Mouse (Mus musculus) stomach, embryonic 15.5 days (tissue): Measurements from ENCODE around the gene Mgll. TPM values are rescaled to one million over a fixed set of nuclear protein-coding genes. Genes with fewer than 3 reads are reported as not detected.

Source experiments
- ATAC-seq: fragments of 200-750 bp; cut with Nextera tagmentation; 2 replicates; pipeline ENCODE4 v1.8.0; 2017; ENCODE audit warnings: low read depth, moderate number of reproducible peaks, moderate TSS enrichment; ENCODE audit not compliant: insufficient read depth, low FRiP score
- H3K27ac ChIP-seq: fragments of 300-500 bp; sonication (generic); 2 replicates; pipeline ENCODE4 v1.5.1; 2015; ENCODE audit warnings: mild to moderate bottlenecking, inconsistent platforms
- H3K27me3 ChIP-seq: fragments of 300-500 bp; sonication (generic); replicated peaks from 2 replicates; pipeline ENCODE4 v1.6.1; 2015; ENCODE audit warnings: inconsistent platforms
- H3K36me3 ChIP-seq: fragments of 300-500 bp; sonication (generic); 2 replicates; pipeline ENCODE4 v1.6.1; 2015; ENCODE audit warnings: inconsistent platforms
- H3K4me1 ChIP-seq: fragments of 300-500 bp; sonication (generic); 2 replicates; pipeline ENCODE4 v1.6.1; 2015; ENCODE audit warnings: inconsistent platforms
- H3K4me2 ChIP-seq: fragments of 300-500 bp; sonication (generic); 2 replicates; pipeline ENCODE4 v1.6.1; 2015; ENCODE audit warnings: mild to moderate bottlenecking, inconsistent platforms
- H3K4me3 ChIP-seq: fragments of 300-500 bp; sonication (generic); replicated peaks from 2 replicates; pipeline ENCODE4 v1.5.1; 2015; ENCODE audit warnings: inconsistent platforms
- H3K9ac ChIP-seq: fragments of 300-500 bp; sonication (generic); 2 replicates; pipeline ENCODE4 v1.6.1; 2015; ENCODE audit warnings: inconsistent platforms
- H3K9me3 ChIP-seq: fragments of 300-500 bp; sonication (generic); 2 replicates; pipeline ENCODE4 v1.6.1; 2016; ENCODE audit warnings: inconsistent platforms
- WGBS: fragments of 180-500 bp; shearing (Covaris S2); methylation state at CpG from one replicate; pipeline ENCODE4 v1.1.7; 2015; 5-methylcytosine and 5-hydroxymethylcytosine counted together
- polyA plus RNA-seq: library from polyadenylated mRNA; unstranded; fragments of >200 nt; fragmentation: Nextera tagmentation; extraction: Ambion mirVana; gene quantifications from 2 replicates; pipeline ENCODE4 v1.2.1, GENCODE M21; 2015

The Mgll gene
- polyA plus RNA-seq, 1 experiment from 2014 or later: 109 TPM

GRCm38 (mm10) chr6:88752711-88753219 is 28.6 kb downstream of the Mgll start:
- Histone ChIP-seq H3K4me1 (peaks cover 11% of the 10 kb centered on the region; the same call in 1 of the 2 replicates), H3K9ac (no peak overlapping the region), H3K27me3 (no peaks in the 10 kb centered on the region), H3K4me2 (no peak overlapping the region), H3K4me3 (no peak overlapping the region), H3K27ac (no peak overlapping the region), H3K9me3 (no peaks in the 10 kb centered on the region), H3K36me3 (no peaks in the 10 kb centered on the region)
- ATAC-seq: no peak
- 67% methylated on average over 5 of the region's 5 CpGs for WGBS

GRCm38 (mm10) chr6:88753578-88753977 is 29.4 kb downstream of the Mgll start:
- no peak overlapping the region for H3K27ac ChIP-seq
- ATAC-seq: no peak
- no peaks in the 10 kb centered on the region for H3K9me3 ChIP-seq

GRCm38 (mm10) chr6:88756992-88757391 is 32.8 kb downstream of the Mgll start:
- Histone ChIP-seq H3K27me3 (no peaks in the 10 kb centered on the region), H3K9ac (no peak overlapping the region), H3K9me3 (no peaks in the 10 kb centered on the region), H3K4me3 (no peak overlapping the region), H3K27ac (no peak overlapping the region), H3K36me3 (no peaks in the 10 kb centered on the region), H3K4me2 (no peak overlapping the region), H3K4me1 (peaks cover 42% of the 10 kb centered on the region)
- 53% methylated on average over 4 of the region's 4 CpGs for WGBS
- ATAC-seq: no peak

More at GRCm38 (mm10) chr6:88753578-88753977, 29.4 kb downstream of the Mgll start:
- H3K4me1 ChIP-seq: peaks cover 14% of the 10 kb centered on the region
- no peak overlapping the region for H3K4me3 ChIP-seq
- H3K36me3 ChIP-seq: no peaks in the 10 kb centered on the region
- no peaks in the 10 kb centered on the region for H3K27me3 ChIP-seq
- no peak overlapping the region for H3K9ac ChIP-seq
- H3K4me2 ChIP-seq: no peak overlapping the region
- WGBS: 73% methylated on average over 6 of the region's 6 CpGs

GRCm38 (mm10) chr6:88758074-88758473 is 33.9 kb downstream of the Mgll start:
- ATAC-seq: no peak
- Histone ChIP-seq H3K27ac (peak overlapping the region; percentile 78; the same call in 1 of the 2 replicates), H3K27me3 (no peaks in the 10 kb centered on the region), H3K4me2 (no peak overlapping the region), H3K36me3 (no peaks in the 10 kb centered on the region), H3K9me3 (no peaks in the 10 kb centered on the region), H3K4me1 (peaks cover 49% of the 10 kb centered on the region), H3K9ac (no peak overlapping the region), H3K4me3 (no peak overlapping the region)
- WGBS: 79% methylated on average over 8 of the region's 8 CpGs

GRCm38 (mm10) chr6:88758568-88759522 is 34.6 kb downstream of the Mgll start:
- Histone ChIP-seq H3K27me3 (no peaks in the 10 kb centered on the region), H3K4me3 (no peak overlapping the region), H3K36me3 (no peaks in the 10 kb centered on the region), H3K4me2 (no peak overlapping the region), H3K9me3 (no peaks in the 10 kb centered on the region), H3K27ac (peak overlapping the region; percentile 78), H3K4me1 (peaks cover 50% of the 10 kb centered on the region), H3K9ac (no peak overlapping the region)
- WGBS: 55% methylated on average over 10 of the region's 10 CpGs
- peak; percentile 79 for ATAC-seq

- H3K27me3 ChIP-seq: no peaks in the 10 kb centered on the region
- H3K4me1 ChIP-seq: peaks cover 46% of the 10 kb centered on the region
- H3K4me3 ChIP-seq: no peak overlapping the region
- peak overlapping the region; percentile 16; the same call in 1 of the 2 replicates for H3K4me2 ChIP-seq
- H3K9me3 ChIP-seq: no peaks in the 10 kb centered on the region
- 36% methylated on average over 17 of the region's 17 CpGs for WGBS
- no peak overlapping the region for H3K9ac ChIP-seq
- H3K36me3 ChIP-seq: no peaks in the 10 kb centered on the region
- peak; percentile 72 for ATAC-seq
- H3K27ac ChIP-seq: peak overlapping the region; percentile 78
Observed at GRCm38 (mm10) chr6:88759793-88760453, 35.7 kb downstream of the Mgll start.

GRCm38 (mm10) chr6:88760935-88761635 is 36.9 kb downstream of the Mgll start:
- Histone ChIP-seq H3K27ac (no peak overlapping the region), H3K9ac (no peak overlapping the region), H3K4me1 (peaks cover 46% of the 10 kb centered on the region), H3K9me3 (no peaks in the 10 kb centered on the region), H3K36me3 (no peaks in the 10 kb centered on the region), H3K4me2 (no peak overlapping the region), H3K4me3 (no peak overlapping the region), H3K27me3 (no peaks in the 10 kb centered on the region)
- 72% methylated on average over 17 of the region's 17 CpGs for WGBS
- no peak for ATAC-seq

GRCm38 (mm10) chr6:88761684-88762439 is 37.6 kb downstream of the Mgll start:
- Histone ChIP-seq H3K4me3 (no peak overlapping the region), H3K9ac (no peak overlapping the region), H3K27me3 (no peaks in the 10 kb centered on the region), H3K9me3 (no peaks in the 10 kb centered on the region), H3K4me2 (no peak overlapping the region), H3K4me1 (peaks cover 47% of the 10 kb centered on the region), H3K27ac (no peak overlapping the region), H3K36me3 (no peaks in the 10 kb centered on the region)
- WGBS: 61% methylated on average over 17 of the region's 17 CpGs
- ATAC-seq: no peak

GRCm38 (mm10) chr6:88762440-88763196 is 38.4 kb downstream of the Mgll start:
- peaks cover 52% of the 10 kb centered on the region for H3K4me1 ChIP-seq
- no peaks in the 10 kb centered on the region for H3K36me3 ChIP-seq
- H3K4me2 ChIP-seq: no peak overlapping the region
- H3K9ac ChIP-seq: no peak overlapping the region
- H3K4me3 ChIP-seq: no peak overlapping the region
- H3K27ac ChIP-seq: peak overlapping the region; percentile 37; the same call in 1 of the 2 replicates
- 56% methylated on average over 13 of the region's 13 CpGs for WGBS
- H3K9me3 ChIP-seq: no peaks in the 10 kb centered on the region
- no peaks in the 10 kb centered on the region for H3K27me3 ChIP-seq
- ATAC-seq: no peak

GRCm38 (mm10) chr6:88763518-88764077 is 39.4 kb downstream of the Mgll start:
- WGBS: 78% methylated on average over 3 of the region's 3 CpGs
- Histone ChIP-seq H3K4me2 (no peak overlapping the region), H3K9me3 (no peaks in the 10 kb centered on the region), H3K4me3 (no peak overlapping the region), H3K36me3 (no peaks in the 10 kb centered on the region), H3K9ac (no peak overlapping the region), H3K27ac (no peak overlapping the region), H3K4me1 (peaks cover 50% of the 10 kb centered on the region), H3K27me3 (no peaks in the 10 kb centered on the region)
- ATAC-seq: no peak
